Mouse (Mus musculus): ENCODE measurements around the gene Slc32a1. TPM values are rescaled to one million over a fixed set of nuclear protein-coding genes. Genes with fewer than 3 reads are reported as not detected.

Slc32a1 gene
- polyA plus RNA-seq, 1 experiment from 2014 or later = not detected

GRCm38 (mm10) chr2:158606511-158606964 lies 4.0 kb upstream of the Slc32a1 start:
- H3K36me3 ChIP-seq (ENCODE audit: control insufficient read depth, insufficient read depth, low read length) = no peaks in the 10 kb centered on the region
- H3K4me1 ChIP-seq (ENCODE audit: control insufficient read depth, insufficient read depth, low read length) = peaks cover 6% of the 10 kb centered on the region; the same call in 1 of the 2 replicates
- DNase-seq (ENCODE audit: low spot score) (no peak), ATAC-seq (ENCODE audit: insufficient number of reproducible peaks, low FRiP score, low TSS enrichment, low read depth) (no peak)
- H3K27me3 ChIP-seq (ENCODE audit: control insufficient read depth, insufficient read depth, low read length) = peaks cover 58% of the 10 kb centered on the region
- H3K27ac ChIP-seq (replicated peaks; ENCODE audit: low read depth, low read length) = no peak overlapping the region
- H3K9me3 ChIP-seq (ENCODE audit: control insufficient read depth, low read length) = no peaks in the 10 kb centered on the region
- 12% methylated on average over 4 of the region's 4 CpGs for WGBS
- no peak overlapping the region for H3K9ac ChIP-seq (ENCODE audit: low read length)
- no peak overlapping the region for H3K4me3 ChIP-seq (ENCODE audit: low read depth, low read length)
- no peak overlapping the region for H3K4me2 ChIP-seq (ENCODE audit: low read depth, severe bottlenecking)

- no peak for ATAC-seq (ENCODE audit: insufficient number of reproducible peaks, low FRiP score, low TSS enrichment, low read depth)
- no peak overlapping the region for H3K4me3 ChIP-seq (ENCODE audit: low read depth, low read length)
Measured at GRCm38 (mm10) chr2:158609681-158610080, 886 bp upstream of the Slc32a1 start.

GRCm38 (mm10) chr2:158611326-158611719 lies 756 bp downstream of the Slc32a1 start:
- Histone ChIP-seq H3K27ac (replicated peaks; ENCODE audit: low read depth, low read length) (no peak overlapping the region), H3K27me3 (ENCODE audit: control insufficient read depth, insufficient read depth, low read length) (peaks cover 97% of the 10 kb centered on the region), H3K4me3 (ENCODE audit: low read depth, low read length) (no peak overlapping the region), H3K4me1 (ENCODE audit: control insufficient read depth, insufficient read depth, low read length) (peaks cover 10% of the 10 kb centered on the region; the same call in 1 of the 2 replicates), H3K4me2 (ENCODE audit: low read depth, severe bottlenecking) (peak overlapping the region; percentile 25; the same call in 1 of the 2 replicates), H3K36me3 (ENCODE audit: control insufficient read depth, insufficient read depth, low read length) (no peaks in the 10 kb centered on the region), H3K9ac (ENCODE audit: low read length) (no peak overlapping the region), H3K9me3 (ENCODE audit: control insufficient read depth, low read length) (no peaks in the 10 kb centered on the region)
- no peak for ATAC-seq (ENCODE audit: insufficient number of reproducible peaks, low FRiP score, low TSS enrichment, low read depth)
- DNase-seq (ENCODE audit: low spot score) = no peak
- under 1% methylated on average over 30 of the region's 30 CpGs for WGBS

More at GRCm38 (mm10) chr2:158609681-158610080, 886 bp upstream of the Slc32a1 start:
- peaks cover 89% of the 10 kb centered on the region for H3K27me3 ChIP-seq (ENCODE audit: control insufficient read depth, insufficient read depth, low read length)
- DNase-seq (ENCODE audit: low spot score) = peak; percentile 52
- H3K9ac ChIP-seq (ENCODE audit: low read length) = no peak overlapping the region
- 1% methylated on average over 27 of the region's 27 CpGs for whole genome bisulfite sequencing
- no peaks in the 10 kb centered on the region for H3K36me3 ChIP-seq (ENCODE audit: control insufficient read depth, insufficient read depth, low read length)
- H3K4me2 ChIP-seq (ENCODE audit: low read depth, severe bottlenecking) = no peak overlapping the region
- peaks cover 5% of the 10 kb centered on the region; the same call in 1 of the 2 replicates for H3K4me1 ChIP-seq (ENCODE audit: control insufficient read depth, insufficient read depth, low read length)
- H3K27ac ChIP-seq (replicated peaks; ENCODE audit: low read depth, low read length) = no peak overlapping the region
- H3K9me3 ChIP-seq (ENCODE audit: control insufficient read depth, low read length) = no peaks in the 10 kb centered on the region

- DNase-seq (ENCODE audit: low spot score) (peak; percentile 72), ATAC-seq (ENCODE audit: insufficient number of reproducible peaks, low FRiP score, low TSS enrichment, low read depth) (no peak)
- no peak overlapping the region for H3K4me2 ChIP-seq (ENCODE audit: low read depth, severe bottlenecking)
- peaks cover 97% of the 10 kb centered on the region for H3K27me3 ChIP-seq (ENCODE audit: control insufficient read depth, insufficient read depth, low read length)
- H3K36me3 ChIP-seq (ENCODE audit: control insufficient read depth, insufficient read depth, low read length) = no peaks in the 10 kb centered on the region
- H3K4me1 ChIP-seq (ENCODE audit: control insufficient read depth, insufficient read depth, low read length) = peaks cover 10% of the 10 kb centered on the region; the same call in 1 of the 2 replicates
- no peak overlapping the region for H3K27ac ChIP-seq (replicated peaks; ENCODE audit: low read depth, low read length)
- no peak overlapping the region for H3K4me3 ChIP-seq (ENCODE audit: low read depth, low read length)
- H3K9ac ChIP-seq (ENCODE audit: low read length) = no peak overlapping the region
- no peaks in the 10 kb centered on the region for H3K9me3 ChIP-seq (ENCODE audit: control insufficient read depth, low read length)
- 3% methylated on average over 30 of the region's 30 CpGs for WGBS
Measured at GRCm38 (mm10) chr2:158611726-158612670, 1.4 kb downstream of the Slc32a1 start.

GRCm38 (mm10) chr2:158612671-158613250 lies 2.2 kb downstream of the Slc32a1 start:
- no peak overlapping the region for H3K4me2 ChIP-seq (ENCODE audit: low read depth, severe bottlenecking)

GRCm38 (mm10) chr2:158613541-158614417 lies 3.2 kb downstream of the Slc32a1 start:
- Histone ChIP-seq H3K27me3 (ENCODE audit: control insufficient read depth, insufficient read depth, low read length) (peaks cover 98% of the 10 kb centered on the region), H3K4me2 (ENCODE audit: low read depth, severe bottlenecking) (no peak overlapping the region), H3K9ac (ENCODE audit: low read length) (no peak overlapping the region), H3K4me3 (ENCODE audit: low read depth, low read length) (no peak overlapping the region), H3K36me3 (ENCODE audit: control insufficient read depth, insufficient read depth, low read length) (no peaks in the 10 kb centered on the region), H3K9me3 (ENCODE audit: control insufficient read depth, low read length) (no peaks in the 10 kb centered on the region), H3K4me1 (ENCODE audit: control insufficient read depth, insufficient read depth, low read length) (peaks cover 10% of the 10 kb centered on the region; the same call in 1 of the 2 replicates), H3K27ac (replicated peaks; ENCODE audit: low read depth, low read length) (no peak overlapping the region)
- no peak for ATAC-seq (ENCODE audit: insufficient number of reproducible peaks, low FRiP score, low TSS enrichment, low read depth)
- 3% methylated on average over 53 of the region's 53 CpGs for WGBS
- DNase-seq (ENCODE audit: low spot score) = peak; percentile 78

More at GRCm38 (mm10) chr2:158612671-158613250, 2.2 kb downstream of the Slc32a1 start:
- H3K27me3 ChIP-seq (ENCODE audit: control insufficient read depth, insufficient read depth, low read length) = peaks cover 97% of the 10 kb centered on the region
- peaks cover 10% of the 10 kb centered on the region; the same call in 1 of the 2 replicates for H3K4me1 ChIP-seq (ENCODE audit: control insufficient read depth, insufficient read depth, low read length)
- DNase-seq (ENCODE audit: low spot score) (peak; percentile 66), ATAC-seq (ENCODE audit: insufficient number of reproducible peaks, low FRiP score, low TSS enrichment, low read depth) (no peak)
- H3K27ac ChIP-seq (replicated peaks; ENCODE audit: low read depth, low read length) = no peak overlapping the region
- no peak overlapping the region for H3K4me3 ChIP-seq (ENCODE audit: low read depth, low read length)
- no peak overlapping the region for H3K9ac ChIP-seq (ENCODE audit: low read length)
- no peaks in the 10 kb centered on the region for H3K9me3 ChIP-seq (ENCODE audit: control insufficient read depth, low read length)
- WGBS = 4% methylated on average over 10 of the region's 10 CpGs
- no peaks in the 10 kb centered on the region for H3K36me3 ChIP-seq (ENCODE audit: control insufficient read depth, insufficient read depth, low read length)

GRCm38 (mm10) chr2:158614418-158614955 lies 3.9 kb downstream of the Slc32a1 start:
- no peak overlapping the region for H3K9ac ChIP-seq (ENCODE audit: low read length)
- no peak for ATAC-seq (ENCODE audit: insufficient number of reproducible peaks, low FRiP score, low TSS enrichment, low read depth)
- H3K27ac ChIP-seq (replicated peaks; ENCODE audit: low read depth, low read length) = no peak overlapping the region
- WGBS = under 1% methylated on average over 47 of the region's 47 CpGs
- H3K36me3 ChIP-seq (ENCODE audit: control insufficient read depth, insufficient read depth, low read length) = no peaks in the 10 kb centered on the region
- DNase-seq (ENCODE audit: low spot score) = peak; percentile 44
- no peak overlapping the region for H3K4me2 ChIP-seq (ENCODE audit: low read depth, severe bottlenecking)
- peaks cover 10% of the 10 kb centered on the region; the same call in 1 of the 2 replicates for H3K4me1 ChIP-seq (ENCODE audit: control insufficient read depth, insufficient read depth, low read length)
- H3K4me3 ChIP-seq (ENCODE audit: low read depth, low read length) = no peak overlapping the region
- H3K9me3 ChIP-seq (ENCODE audit: control insufficient read depth, low read length) = no peaks in the 10 kb centered on the region
- peaks cover 98% of the 10 kb centered on the region for H3K27me3 ChIP-seq (ENCODE audit: control insufficient read depth, insufficient read depth, low read length)

Measured in limb, embryonic 11.5 days (tissue).